Mouse (Mus musculus): ENCODE data around the gene Arhgdia.
"Not testable (repeated sequence)": the region's sequence is repeated elsewhere in the genome, so short reads cannot be mapped to it uniquely, and the experiment has no call there.

The Arhgdia gene

DNA sequence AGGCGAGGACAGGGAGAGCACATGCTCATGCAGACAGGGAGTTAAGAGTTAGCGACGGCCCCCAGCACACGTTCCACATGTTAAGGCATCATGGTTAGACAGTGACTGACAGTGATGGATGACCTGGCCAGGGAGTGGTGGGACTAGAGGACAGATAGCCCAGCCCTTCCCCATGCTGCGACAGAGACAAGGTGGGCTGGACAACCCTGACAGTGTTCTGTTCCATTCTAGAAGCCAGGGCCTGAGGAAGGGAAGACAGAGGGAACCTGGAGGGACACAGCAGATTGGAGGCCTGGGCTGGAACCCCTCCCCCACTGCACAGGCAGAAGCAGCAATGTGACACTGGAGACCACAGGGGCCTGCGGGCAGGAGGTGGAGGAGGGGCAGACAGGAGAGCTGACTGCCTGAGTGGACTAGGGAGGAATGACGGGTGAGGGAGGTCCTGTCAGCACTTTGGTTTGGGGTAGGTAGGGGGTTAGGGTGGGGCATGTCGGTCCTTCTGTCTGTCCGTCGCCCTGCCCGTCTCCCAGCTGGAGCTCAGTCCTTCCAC lies 2.7 kb downstream of the Arhgdia start:
- in situ Hi-C loops (cut with MboI): no loop called here

- in situ Hi-C loops (cut with MboI): no loop called here
Observed at GRCm38 (mm10) chr11:120578024-120578693, 3.3 kb downstream of the Arhgdia start.

GRCm38 (mm10) chr11:120577211-120578023 lies 4.0 kb downstream of the Arhgdia start:
- in situ Hi-C loops (cut with MboI): no loop called here

- in situ Hi-C loops (cut with MboI): no loop called here
Observed at GRCm38 (mm10) chr11:120576365-120576981, 5.0 kb downstream of the Arhgdia start.

GRCm38 (mm10) chr11:120575940-120576339 lies 5.5 kb downstream of the Arhgdia start:
- in situ Hi-C loops (cut with MboI): no loop called here

DNA sequence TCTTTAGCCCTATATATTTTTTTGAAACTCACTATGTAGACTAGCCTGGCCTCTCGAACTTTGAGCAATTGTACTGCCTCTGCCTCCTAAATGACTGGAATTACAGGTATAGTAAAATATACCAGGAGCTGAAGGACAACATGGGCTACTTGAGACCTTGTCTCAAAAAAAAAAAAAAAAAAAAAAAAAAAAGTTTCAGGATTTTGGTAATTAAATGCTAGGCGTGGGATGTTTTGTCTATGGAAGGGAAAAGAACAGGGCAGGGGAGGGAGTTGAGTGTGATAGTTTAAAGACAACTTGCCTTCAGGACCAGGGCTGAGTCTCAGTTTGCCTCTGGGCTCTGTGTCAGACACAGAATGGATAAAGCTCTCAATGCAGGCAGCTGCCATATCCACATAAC lies 6.4 kb downstream of the Arhgdia start:
- in situ Hi-C loops (cut with MboI): no loop called here

- in situ Hi-C loops (cut with MboI): no loop called here
Observed at GRCm38 (mm10) chr11:120574278-120574600, 7.2 kb downstream of the Arhgdia start.

GRCm38 (mm10) chr11:120573585-120574277 lies 7.7 kb downstream of the Arhgdia start:
- in situ Hi-C loops (cut with MboI): no loop called here

DNA sequence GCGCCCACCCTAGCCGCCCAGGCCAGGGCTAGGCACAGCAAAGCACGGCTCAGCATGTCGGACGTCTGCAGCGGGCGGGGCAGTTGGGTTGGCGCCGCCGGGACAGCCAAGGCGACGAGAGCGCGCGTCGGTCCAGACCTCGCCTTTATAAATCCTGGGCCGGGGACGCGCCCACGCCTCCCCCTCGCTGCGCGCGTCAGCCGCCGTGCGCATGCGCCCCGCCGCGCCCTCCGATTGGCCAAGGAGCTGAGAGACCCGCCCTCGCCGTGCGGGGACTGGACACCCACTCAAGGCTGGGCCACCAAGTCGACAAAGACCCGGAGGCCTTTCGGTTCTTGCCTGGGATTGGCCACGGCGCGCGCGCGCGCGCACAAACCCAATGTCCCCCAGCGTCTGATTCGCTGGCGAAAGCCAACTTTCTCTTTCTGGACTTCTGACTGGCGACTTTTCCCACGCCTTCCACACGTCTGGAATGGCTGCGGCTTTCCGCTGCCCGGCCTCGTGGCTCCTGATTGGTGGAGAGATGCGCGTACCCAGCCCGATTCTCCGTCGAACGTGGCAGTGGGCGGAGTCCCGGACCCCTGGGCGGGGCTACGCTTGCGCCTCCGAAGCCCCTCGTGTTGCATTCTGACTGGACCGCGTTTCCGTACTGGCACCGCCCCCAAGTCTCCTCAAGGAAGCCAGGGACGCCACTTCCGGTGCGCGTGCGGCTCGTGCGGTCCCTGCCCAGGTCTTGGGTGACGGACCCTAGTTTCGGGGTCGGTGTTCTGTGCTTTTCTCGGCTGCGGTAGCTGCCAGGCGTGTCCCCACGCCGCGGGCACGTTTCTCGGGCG lies 8.5 kb downstream of the Arhgdia start, which contains the start of gene P4hb:
TSS of gene P4hb (minus strand) at position 502 of the 833 bp plus-strand sequence.
- in situ Hi-C loops (cut with MboI): no loop called here

DNA sequence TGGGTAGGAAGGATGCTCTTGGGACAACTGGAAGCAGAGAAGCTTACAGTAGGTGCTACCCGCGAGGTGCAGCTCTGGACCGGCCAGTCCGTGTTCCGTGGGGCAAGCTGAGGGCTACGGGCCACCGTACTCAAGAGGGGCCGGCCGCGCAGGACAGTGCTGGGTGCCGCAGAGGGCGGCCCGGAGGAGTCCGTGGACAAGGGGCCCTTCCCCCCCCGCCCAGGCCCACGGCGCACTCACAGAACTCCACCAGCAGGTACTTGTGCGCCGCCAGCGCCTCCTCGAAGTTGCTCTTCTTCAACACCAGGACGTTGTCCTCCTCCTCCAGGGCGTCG lies 9.0 kb downstream of the Arhgdia start:
- in situ Hi-C loops (cut with MboI): no loop called here

DNA sequence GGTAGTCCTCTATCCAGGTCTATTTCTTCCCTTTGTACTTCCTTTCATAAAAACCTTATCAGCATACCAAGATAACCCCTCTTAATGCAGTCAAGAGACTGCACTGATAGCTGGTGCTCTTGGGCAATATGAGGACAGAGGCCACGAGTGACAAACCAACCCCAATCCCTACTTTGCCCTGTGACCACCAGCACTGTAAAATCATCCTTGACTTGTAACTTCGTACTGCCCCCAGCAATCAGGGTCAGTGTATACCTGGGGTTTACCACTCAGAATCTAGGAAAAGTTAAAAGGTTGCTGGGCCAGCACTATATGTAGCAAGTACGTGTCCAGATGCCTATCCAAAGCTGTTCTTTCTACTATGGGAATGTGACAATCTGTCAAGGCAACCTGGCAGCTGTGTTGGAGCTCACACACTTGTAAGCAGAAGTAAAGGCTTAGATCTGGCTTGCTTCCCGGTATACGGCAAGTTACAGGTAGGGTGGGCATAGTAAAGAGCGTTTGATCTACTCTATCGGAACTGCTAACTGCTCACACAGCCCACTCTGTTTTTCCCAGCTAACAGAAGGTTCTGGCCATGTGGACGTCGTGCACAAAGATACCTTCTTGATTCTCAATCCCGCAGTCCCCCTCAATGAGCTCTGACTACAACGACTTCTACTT lies 9.5 kb downstream of the Arhgdia start:
- in situ Hi-C loops (cut with MboI): no loop called here

DNA sequence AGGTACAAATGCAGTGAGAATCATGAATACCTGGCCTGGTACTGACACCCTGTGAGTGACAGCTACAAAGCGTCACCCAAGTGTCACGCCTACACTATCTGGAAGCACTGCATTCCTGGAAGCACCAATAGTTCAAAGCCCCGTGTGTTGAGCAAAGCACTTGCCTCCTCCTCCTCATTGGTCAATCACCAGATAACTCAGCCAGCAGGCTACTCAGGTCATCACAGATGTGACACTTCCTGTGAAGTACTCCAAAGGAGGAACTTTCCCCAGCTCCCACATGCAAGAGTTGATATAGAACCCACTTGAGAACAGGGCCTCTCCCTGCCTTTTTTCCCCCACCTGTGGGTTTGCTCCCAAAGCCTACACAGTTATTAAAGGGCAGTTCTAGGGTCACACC lies 10.3 kb downstream of the Arhgdia start:
- in situ Hi-C loops (cut with MboI): no loop called here

- in situ Hi-C loops (cut with MboI): no loop called here
Observed at GRCm38 (mm10) chr11:120568324-120568723, 13.1 kb downstream of the Arhgdia start.

- in situ Hi-C loops (cut with MboI): no loop called here
Observed at GRCm38 (mm10) chr11:120565114-120565513, 16.3 kb downstream of the Arhgdia start.

DNA sequence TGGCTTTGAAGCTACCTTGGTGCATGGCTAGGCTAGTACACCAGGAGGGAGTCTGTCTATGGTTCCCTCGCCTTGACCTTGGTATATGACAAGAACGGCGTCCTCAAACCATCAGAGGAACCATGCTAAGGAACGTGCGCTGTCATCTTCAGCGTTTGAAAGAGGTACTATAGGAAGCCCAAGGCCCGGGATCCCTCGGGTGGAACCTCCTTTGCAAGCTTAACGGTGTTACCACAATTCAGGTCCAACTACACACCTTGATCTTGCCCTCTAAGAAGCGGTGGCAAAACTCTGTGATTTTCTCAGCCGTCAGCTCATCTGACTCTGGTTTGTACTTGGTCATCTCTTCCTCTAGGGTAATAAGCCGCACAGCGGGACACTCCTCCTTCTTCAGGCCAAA lies 18.5 kb downstream of the Arhgdia start:
- in situ Hi-C loops (cut with MboI): no loop called here

- in situ Hi-C loops (cut with MboI): no loop called here
Observed at GRCm38 (mm10) chr11:120560952-120561728, 20.3 kb downstream of the Arhgdia start.

DNA sequence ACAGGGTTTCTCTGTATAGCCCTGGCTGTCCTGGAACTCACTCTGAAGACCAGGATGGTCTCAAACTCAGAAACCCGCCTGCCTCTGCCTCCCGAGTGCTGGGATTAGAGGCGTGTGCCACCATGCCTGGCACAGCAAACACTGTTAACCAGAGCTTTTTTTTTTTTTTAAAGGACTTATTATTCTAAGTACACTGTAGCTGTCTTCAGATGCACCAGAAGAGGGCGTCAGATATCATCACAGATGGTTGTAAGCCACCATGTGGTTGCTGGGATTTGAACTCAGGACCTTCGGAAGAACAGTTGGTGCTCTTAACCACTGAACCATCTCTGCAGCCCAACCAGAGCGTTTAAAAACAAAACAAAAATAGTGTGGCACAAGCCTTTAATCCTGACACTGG lies 22.6 kb downstream of the Arhgdia start:
- in situ Hi-C loops (cut with MboI): not testable (repeated sequence)

GRCm38 (mm10) chr11:120555260-120555659 lies 26.2 kb downstream of the Arhgdia start:
- in situ Hi-C loops (cut with MboI): no loop called here

DNA sequence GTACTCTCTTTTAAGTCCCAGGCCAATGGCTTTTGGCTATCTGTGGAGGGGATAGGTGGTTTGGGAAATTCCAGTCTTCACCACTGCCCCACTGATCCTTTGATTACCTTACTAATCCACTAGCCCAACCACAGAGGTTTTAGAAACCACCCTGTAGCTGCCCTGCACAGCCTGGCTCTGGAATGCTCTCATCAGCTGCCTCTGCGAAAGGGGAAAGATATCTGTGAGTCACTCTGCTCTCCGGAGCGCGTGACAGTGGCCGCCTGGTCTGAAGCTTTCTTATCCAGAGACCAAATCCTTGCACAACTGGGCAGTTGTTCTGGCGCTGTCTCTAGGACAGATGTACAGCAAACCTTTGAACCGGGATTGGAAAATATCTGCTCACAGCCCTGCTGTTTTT lies 26.6 kb downstream of the Arhgdia start:
- in situ Hi-C loops (cut with MboI): no loop called here

DNA sequence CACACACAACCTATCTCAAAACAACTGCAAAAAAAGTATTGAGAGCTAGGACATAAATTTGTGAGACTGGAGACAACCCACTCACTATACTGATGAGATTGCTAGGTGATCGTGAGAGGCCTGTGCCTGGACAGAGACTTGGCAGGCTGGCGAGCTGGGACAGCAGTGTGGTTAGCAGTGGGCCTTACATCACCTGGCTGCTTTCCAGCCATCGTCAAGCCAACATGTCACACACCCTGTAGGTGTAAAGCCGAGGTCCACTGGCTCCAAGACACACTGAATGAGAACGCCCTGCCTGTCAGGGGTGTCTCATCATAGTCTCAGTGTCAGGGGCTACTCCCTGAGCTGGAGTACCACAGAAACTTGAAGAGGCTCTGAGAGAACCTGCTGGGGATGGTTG lies 28.7 kb downstream of the Arhgdia start:
- in situ Hi-C loops (cut with MboI): no loop called here
